ENCODE assay signal across 8 mouse cellular contexts in the genomic region with DNA sequence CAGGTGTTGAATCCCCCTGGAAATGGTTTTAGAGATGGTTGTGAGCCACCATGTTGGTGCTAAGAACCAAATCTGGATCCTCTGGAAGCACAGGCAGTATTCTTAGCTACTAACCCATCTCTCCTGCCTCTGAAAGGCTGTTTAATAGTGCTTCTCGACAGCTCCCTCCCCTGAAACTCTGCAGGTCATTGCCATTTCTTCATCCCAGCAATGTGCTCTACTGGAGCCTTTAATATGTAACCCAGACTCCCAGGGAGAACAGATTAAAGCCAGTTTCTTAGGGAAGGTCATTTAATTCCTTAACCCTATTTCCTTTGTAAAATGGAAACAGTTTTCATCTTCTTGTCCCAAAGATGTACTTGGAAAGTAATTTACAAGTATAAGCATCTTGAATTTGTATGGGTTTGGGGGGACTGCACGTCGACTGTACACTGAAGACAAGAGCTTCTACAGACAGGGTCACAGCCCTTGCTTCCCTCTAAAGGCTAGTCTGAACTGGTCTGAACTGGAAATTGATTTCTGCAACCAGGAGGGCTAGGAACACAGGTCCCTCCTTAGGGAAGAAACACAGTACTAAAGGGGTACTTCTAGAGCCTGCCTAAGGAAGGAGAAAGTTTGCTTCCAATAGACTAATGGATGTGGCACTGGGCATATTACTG. TPM values are rescaled to one million over a fixed set of nuclear protein-coding genes. Genes with fewer than 3 reads are reported as not detected.
A peak's percentile ranks its signal among the peaks of the same experiment; 100 is the strongest.
DNase-seq lines count a peak whose midpoint lies in the region; ATAC-seq and TF ChIP-seq lines count a peak whose summit lies in the region.
"Had no signal": no experiment of that assay in that cellular context is flagged by ENCODE, and none has a peak within 500 bp of the region (broad histone marks: within the 10 kb centered on the region; RNA-seq: fewer than 3 reads in every experiment).

No protein-coding gene starts in this region.

- 72% methylated on average over 3 of the region's 3 CpGs for WGBS in kidney, embryonic 15.5 days
- 65% methylated on average over 3 of the region's 3 CpGs for WGBS in neural tube, embryonic 15.5 days
- WGBS in intestine, postnatal 0 days: 59% methylated on average over 3 of the region's 3 CpGs

- TF ChIP-seq CTCF in intestine, postnatal 0 days (IDR thresholded peaks at IDR 0.05; ENCODE audit: low read depth): no peak

- no peak overlapping the region for H3K9ac ChIP-seq in kidney, embryonic 15.5 days
- no peak overlapping the region for H3K9ac ChIP-seq in neural tube, embryonic 15.5 days (replicated peaks)
- H3K9ac ChIP-seq in intestine, postnatal 0 days (ENCODE audit: low read depth, low read length): peak overlapping the region; percentile 22; the same call in 1 of the 2 replicates
- H3K9ac ChIP-seq: liver, embryonic 14.5 days had no signal

- peaks cover 38% of the 10 kb centered on the region for H3K27me3 ChIP-seq in kidney, embryonic 15.5 days
- peaks cover 31% of the 10 kb centered on the region for H3K27me3 ChIP-seq in neural tube, embryonic 15.5 days (replicated peaks)
- H3K27me3 ChIP-seq in intestine, postnatal 0 days (replicated peaks; ENCODE audit: control insufficient read depth, insufficient read depth, low read length): no peaks in the 10 kb centered on the region

- H3K4me2 ChIP-seq in kidney, embryonic 15.5 days: 0 out of 2 replicates have a peak overlapping the region, but pooled peaks have one; percentile 92
- H3K4me2 ChIP-seq in neural tube, embryonic 15.5 days: peak overlapping the region; percentile 85; the same call in 1 of the 2 replicates
- H3K4me2 ChIP-seq in intestine, postnatal 0 days (replicated peaks; ENCODE audit: low read depth): peak overlapping the region; percentile 96

- H3K4me3 ChIP-seq in kidney, embryonic 15.5 days (replicated peaks): no peak overlapping the region
- H3K4me3 ChIP-seq in neural tube, embryonic 15.5 days (replicated peaks): no peak overlapping the region
- no peak overlapping the region for H3K4me3 ChIP-seq in intestine, postnatal 0 days (ENCODE audit: low read depth, low read length)

- H3K36me3 ChIP-seq in kidney, embryonic 15.5 days: 0 out of 2 replicates have a peak, but pooled peaks cover 10% of the 10 kb centered on the region
- H3K36me3 ChIP-seq in neural tube, embryonic 15.5 days: peaks cover 5% of the 10 kb centered on the region; the same call in 1 of the 2 replicates
- no peaks in the 10 kb centered on the region; the same call in 1 of the 2 replicates for H3K36me3 ChIP-seq in intestine, postnatal 0 days (ENCODE audit: control insufficient read depth, insufficient read depth)

- H3K9me3 ChIP-seq in kidney, embryonic 15.5 days (replicated peaks): no peaks in the 10 kb centered on the region
- H3K9me3 ChIP-seq in neural tube, embryonic 15.5 days (replicated peaks): no peaks in the 10 kb centered on the region
- H3K9me3 ChIP-seq in intestine, postnatal 0 days (ENCODE audit: control insufficient read depth): no peaks in the 10 kb centered on the region

- peaks cover 68% of the 10 kb centered on the region for H3K4me1 ChIP-seq in kidney, embryonic 15.5 days
- H3K4me1 ChIP-seq in neural tube, embryonic 15.5 days: peaks cover 70% of the 10 kb centered on the region
- H3K4me1 ChIP-seq in intestine, postnatal 0 days (replicated peaks; ENCODE audit: control insufficient read depth, insufficient read depth, low read length): peaks cover 20% of the 10 kb centered on the region

- no peak for DNase-seq in kidney, postnatal 4 days
- DNase-seq in neural tube, embryonic 10.5 days (ENCODE audit: extremely low spot score, low spot score): no peak
- DNase-seq in heart, adult 11 months: no peak
- no peak for DNase-seq in c-Kit-positive CD71-positive TER-119-positive erythroid progenitor cells, embryonic 14.5 days (ENCODE audit: low spot score)

- no peak for ATAC-seq in kidney, embryonic 15.5 days (replicated peaks; ENCODE audit: low FRiP score)
- no peak for ATAC-seq in neural tube, embryonic 15.5 days (ENCODE audit: low FRiP score)
- no peak for ATAC-seq in intestine, postnatal 0 days

- H3K27ac ChIP-seq in kidney, embryonic 15.5 days: peak overlapping the region; percentile 76
- no peak overlapping the region for H3K27ac ChIP-seq in neural tube, embryonic 15.5 days (replicated peaks)
- peak overlapping the region; percentile 83 for H3K27ac ChIP-seq in intestine, postnatal 0 days (ENCODE audit: low read depth, low read length)
- H3K27ac ChIP-seq: liver, embryonic 14.5 days had no signal

RNA-seq across cellular contexts. Expression of gene Cenpb, which starts 4.5 kb away (rescaled TPM):
- polyA plus RNA-seq in kidney, embryonic 15.5 days (2015; fragmentation: Nextera tagmentation; extraction: Ambion mirVana): 10.6 and 10.8 TPM in 2 replicates
- 11.5 and 12.6 TPM in 2 replicates for polyA plus RNA-seq in neural tube, embryonic 15.5 days (2015; fragmentation: Nextera tagmentation; extraction: Ambion mirVana)
- 15.9 and 17.4 TPM in 2 replicates for polyA plus RNA-seq in intestine, postnatal 0 days (2015; fragmentation: Nextera tagmentation; extraction: Ambion mirVana)

RNA-seq across cellular contexts. Expression of gene Cdc25b, which starts 11.3 kb away (rescaled TPM):
- 62.1 and 71.5 TPM in 2 replicates for polyA plus RNA-seq in kidney, embryonic 15.5 days (2015; fragmentation: Nextera tagmentation; extraction: Ambion mirVana)
- polyA plus RNA-seq in neural tube, embryonic 15.5 days (2015; fragmentation: Nextera tagmentation; extraction: Ambion mirVana): 21.0 and 31.3 TPM in 2 replicates
- 10.9 and 12.4 TPM in 2 replicates for polyA plus RNA-seq in intestine, postnatal 0 days (2015; fragmentation: Nextera tagmentation; extraction: Ambion mirVana)

RNA-seq across cellular contexts. Expression of gene Spef1, which starts 11.7 kb away (rescaled TPM):
- 3.2 and 3.6 TPM in 2 replicates for polyA plus RNA-seq in kidney, embryonic 15.5 days (2015; fragmentation: Nextera tagmentation; extraction: Ambion mirVana)
- 7.6 and 8.0 TPM in 2 replicates for polyA plus RNA-seq in neural tube, embryonic 15.5 days (2015; fragmentation: Nextera tagmentation; extraction: Ambion mirVana)
- polyA plus RNA-seq in intestine, postnatal 0 days (2015; fragmentation: Nextera tagmentation; extraction: Ambion mirVana): 2.0 and 2.1 TPM in 2 replicates

RNA-seq across cellular contexts. Expression of gene 1700037H04Rik, which starts 15.5 kb away (rescaled TPM):
- 82.9 and 91.1 TPM in 2 replicates for polyA plus RNA-seq in kidney, embryonic 15.5 days (2015; fragmentation: Nextera tagmentation; extraction: Ambion mirVana)
- 79.1 and 83.2 TPM in 2 replicates for polyA plus RNA-seq in neural tube, embryonic 15.5 days (2015; fragmentation: Nextera tagmentation; extraction: Ambion mirVana)
- 145 and 164 TPM in 2 replicates for polyA plus RNA-seq in intestine, postnatal 0 days (2015; fragmentation: Nextera tagmentation; extraction: Ambion mirVana)

RNA-seq across cellular contexts. Expression of gene Ap5s1, which starts 31.5 kb away (rescaled TPM):
- polyA plus RNA-seq in kidney, embryonic 15.5 days (2015; fragmentation: Nextera tagmentation; extraction: Ambion mirVana): 25.6 TPM in 2 replicates
- 33.6 and 35.2 TPM in 2 replicates for polyA plus RNA-seq in neural tube, embryonic 15.5 days (2015; fragmentation: Nextera tagmentation; extraction: Ambion mirVana)
- 37.3 and 37.5 TPM in 2 replicates for polyA plus RNA-seq in intestine, postnatal 0 days (2015; fragmentation: Nextera tagmentation; extraction: Ambion mirVana)
